Mouse (Mus musculus): ENCODE measurements around the gene Galr3. TPM values are rescaled to one million over a fixed set of nuclear protein-coding genes. Genes with fewer than 3 reads are reported as not detected.
"Not testable (repeated sequence)": the region's sequence is repeated elsewhere in the genome, so short reads cannot be mapped to it uniquely, and the experiment has no call there.

Galr3 gene
- polyA plus RNA-seq, 1 experiment, result not detected

- TF ChIP-seq POLR2A (IDR thresholded peaks at IDR 0.05; ENCODE audit: borderline replicate concordance, low read depth, low read length) (no peak), CTCF (IDR thresholded peaks at IDR 0.05; ENCODE audit: low read depth, low read length) (no peak)
- Histone ChIP-seq H3K4me3 (ENCODE audit: insufficient read depth, low read length) (no peak overlapping the region), H3K4me1 (ENCODE audit: control insufficient read depth, insufficient read depth, low read length) (no peaks in the 10 kb centered on the region), H3K27ac (ENCODE audit: insufficient read depth, low read depth, low read length) (no peak overlapping the region)
These were observed 36.1 kb upstream of the Galr3 start for GRCm38 (mm10) chr15:79005581-79005980.

- H3K4me1 ChIP-seq (ENCODE audit: control insufficient read depth, insufficient read depth, low read length), result no peaks in the 10 kb centered on the region
These were observed 35.0 kb upstream of the Galr3 start for GRCm38 (mm10) chr15:79006638-79007037.

GRCm38 (mm10) chr15:79007059-79007458, 34.6 kb upstream of the Galr3 start:
- Histone ChIP-seq H3K4me1 (ENCODE audit: control insufficient read depth, insufficient read depth, low read length) (no peaks in the 10 kb centered on the region), H3K27ac (ENCODE audit: insufficient read depth, low read depth, low read length) (no peak overlapping the region), H3K4me3 (ENCODE audit: insufficient read depth, low read length) (no peak overlapping the region)
- TF ChIP-seq CTCF (IDR thresholded peaks at IDR 0.05; ENCODE audit: low read depth, low read length) (no peak), POLR2A (IDR thresholded peaks at IDR 0.05; ENCODE audit: borderline replicate concordance, low read depth, low read length) (no peak)

More at GRCm38 (mm10) chr15:79006638-79007037, 35.0 kb upstream of the Galr3 start:
- TF ChIP-seq CTCF (IDR thresholded peaks at IDR 0.05; ENCODE audit: low read depth, low read length) (no peak), POLR2A (IDR thresholded peaks at IDR 0.05; ENCODE audit: borderline replicate concordance, low read depth, low read length) (no peak)
- Histone ChIP-seq H3K27ac (ENCODE audit: insufficient read depth, low read depth, low read length) (no peak overlapping the region), H3K4me3 (ENCODE audit: insufficient read depth, low read length) (no peak overlapping the region)

DNA sequence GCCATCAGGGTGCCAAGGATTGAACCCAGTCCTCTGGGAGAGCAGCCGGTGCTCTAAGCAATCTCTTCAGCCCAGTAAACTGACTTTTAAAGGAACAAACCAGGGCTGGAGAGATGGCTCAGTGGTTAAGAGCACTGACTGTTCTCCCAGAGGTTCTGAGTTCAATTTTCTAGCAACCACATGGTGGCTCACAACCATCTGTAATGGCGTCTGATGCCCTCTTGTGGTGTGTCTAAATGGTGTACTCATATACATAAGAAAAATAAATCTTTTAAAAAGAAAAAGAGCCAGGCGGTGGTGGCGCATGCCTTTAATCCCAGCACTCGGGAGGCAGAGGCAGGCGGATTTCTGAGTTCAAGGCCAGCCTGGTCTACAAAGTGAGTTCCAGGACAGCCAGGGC, 33.8 kb upstream of the Galr3 start:
- H3K27ac ChIP-seq (ENCODE audit: insufficient read depth, low read depth, low read length); H3K4me1 ChIP-seq (ENCODE audit: control insufficient read depth, insufficient read depth, low read length); H3K4me3 ChIP-seq (ENCODE audit: insufficient read depth, low read length): not testable (repeated sequence)

GRCm38 (mm10) chr15:79009734-79010133, 32.0 kb upstream of the Galr3 start:
- H3K4me1 ChIP-seq (ENCODE audit: control insufficient read depth, insufficient read depth, low read length), result no peaks in the 10 kb centered on the region
- TF ChIP-seq CTCF (IDR thresholded peaks at IDR 0.05; ENCODE audit: low read depth, low read length) (no peak), POLR2A (IDR thresholded peaks at IDR 0.05; ENCODE audit: borderline replicate concordance, low read depth, low read length) (no peak)

DNA sequence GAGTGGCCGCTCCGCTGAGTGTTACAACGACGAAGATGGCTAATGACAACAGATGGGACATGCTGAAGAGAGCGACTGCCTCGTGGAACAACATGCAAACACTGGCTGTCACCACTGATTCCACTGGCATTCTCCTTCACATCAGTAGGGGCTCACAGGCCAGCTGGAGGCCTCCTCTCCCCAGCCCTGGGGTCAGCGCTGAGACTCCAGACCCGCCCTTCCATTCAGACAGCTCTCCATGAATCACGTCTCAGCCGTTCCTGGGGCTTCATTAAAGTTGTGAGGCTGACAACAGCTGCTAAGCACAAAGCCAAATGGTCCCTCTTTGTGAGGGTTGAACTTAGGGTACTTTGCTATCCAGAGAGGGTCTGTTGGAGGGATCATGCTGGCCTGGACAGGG, 30.1 kb upstream of the Galr3 start:
- TF ChIP-seq POLR2A (IDR thresholded peaks at IDR 0.05; ENCODE audit: borderline replicate concordance, low read depth, low read length) (no peak), CTCF (IDR thresholded peaks at IDR 0.05; ENCODE audit: low read depth, low read length) (no peak)
- Histone ChIP-seq H3K4me1 (ENCODE audit: control insufficient read depth, insufficient read depth, low read length) (no peaks in the 10 kb centered on the region), H3K4me3 (ENCODE audit: insufficient read depth, low read length) (no peak overlapping the region), H3K27ac (ENCODE audit: insufficient read depth, low read depth, low read length) (no peak overlapping the region)

More at GRCm38 (mm10) chr15:79009734-79010133, 32.0 kb upstream of the Galr3 start:
- H3K4me3 ChIP-seq (ENCODE audit: insufficient read depth, low read length), result no peak overlapping the region
- no peak overlapping the region for H3K27ac ChIP-seq (ENCODE audit: insufficient read depth, low read depth, low read length)

- H3K4me1 ChIP-seq (ENCODE audit: control insufficient read depth, insufficient read depth, low read length), result no peaks in the 10 kb centered on the region
- TF ChIP-seq CTCF (IDR thresholded peaks at IDR 0.05; ENCODE audit: low read depth, low read length), result no peak
- TF ChIP-seq POLR2A (IDR thresholded peaks at IDR 0.05; ENCODE audit: borderline replicate concordance, low read depth, low read length), result no peak
- H3K27ac ChIP-seq (ENCODE audit: insufficient read depth, low read depth, low read length), result no peak overlapping the region
- H3K4me3 ChIP-seq (ENCODE audit: insufficient read depth, low read length), result no peak overlapping the region
These were observed 28.3 kb upstream of the Galr3 start for GRCm38 (mm10) chr15:79013382-79013781.

- no peak overlapping the region for H3K27ac ChIP-seq (ENCODE audit: insufficient read depth, low read depth, low read length)
- no peak overlapping the region for H3K4me3 ChIP-seq (ENCODE audit: insufficient read depth, low read length)
- TF ChIP-seq POLR2A (IDR thresholded peaks at IDR 0.05; ENCODE audit: borderline replicate concordance, low read depth, low read length) (no peak), CTCF (IDR thresholded peaks at IDR 0.05; ENCODE audit: low read depth, low read length) (no peak)
- no peaks in the 10 kb centered on the region for H3K4me1 ChIP-seq (ENCODE audit: control insufficient read depth, insufficient read depth, low read length)
These were observed 23.5 kb upstream of the Galr3 start for GRCm38 (mm10) chr15:79018191-79018590.

DNA sequence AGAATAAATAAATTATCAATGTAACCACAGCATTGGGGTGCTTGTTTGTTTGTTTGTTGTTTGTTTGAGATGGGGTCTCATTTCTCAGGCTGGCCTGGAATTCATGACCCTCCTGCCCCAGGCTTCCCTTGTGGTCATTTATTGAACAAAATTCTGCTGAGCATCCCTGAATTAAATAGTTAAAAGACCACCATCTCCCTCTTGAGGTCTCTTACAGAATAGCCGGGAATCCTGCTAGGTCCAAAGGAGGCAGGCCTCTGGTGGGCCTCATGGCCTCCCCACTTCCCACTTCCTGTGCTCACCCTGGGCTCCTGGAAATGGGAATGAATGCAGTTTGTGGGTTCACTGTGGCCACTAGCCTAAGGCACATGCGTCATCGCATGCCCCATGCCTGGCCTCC, 22.8 kb upstream of the Galr3 start:
- Histone ChIP-seq H3K27ac (ENCODE audit: insufficient read depth, low read depth, low read length) (no peak overlapping the region), H3K4me3 (ENCODE audit: insufficient read depth, low read length) (no peak overlapping the region)

DNA sequence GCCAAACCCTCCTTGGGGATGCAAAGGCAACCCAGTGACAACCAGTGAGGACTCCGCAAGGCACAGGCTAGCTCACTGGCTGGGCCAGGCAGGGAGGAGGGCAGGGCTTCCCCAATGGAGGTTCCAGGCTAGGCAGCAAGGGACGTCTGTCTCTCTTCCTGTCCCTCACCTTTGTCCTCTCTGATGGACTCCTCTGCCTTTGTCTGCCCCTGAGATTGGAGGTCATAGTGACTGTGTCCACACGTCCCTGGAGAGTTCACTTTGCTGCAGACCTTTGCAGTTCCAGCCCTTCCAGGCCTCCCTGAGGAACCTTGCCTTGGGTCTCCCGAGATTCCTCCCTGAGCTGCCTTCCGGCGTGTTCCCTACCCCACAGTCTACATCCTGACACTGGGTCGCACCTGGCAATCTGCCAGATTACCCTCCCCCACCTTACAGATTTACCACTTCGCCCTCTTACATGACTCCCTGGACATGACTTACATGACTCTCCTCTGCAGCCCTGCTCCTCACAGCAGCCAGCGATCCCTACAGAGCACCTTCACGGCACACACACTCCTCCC, 18.9 kb upstream of the Galr3 start:
- peaks cover 3% of the 10 kb centered on the region; the same call in 1 of the 2 replicates for H3K4me1 ChIP-seq (ENCODE audit: control insufficient read depth, insufficient read depth, low read length)
- no peak for TF ChIP-seq POLR2A (IDR thresholded peaks at IDR 0.05; ENCODE audit: borderline replicate concordance, low read depth, low read length)
- TF ChIP-seq CTCF (IDR thresholded peaks at IDR 0.05; ENCODE audit: low read depth, low read length), result no peak

More for the DNA sequence above, 22.8 kb upstream of the Galr3 start:
- no peaks in the 10 kb centered on the region for H3K4me1 ChIP-seq (ENCODE audit: control insufficient read depth, insufficient read depth, low read length)
- TF ChIP-seq CTCF (IDR thresholded peaks at IDR 0.05; ENCODE audit: low read depth, low read length) (no peak), POLR2A (IDR thresholded peaks at IDR 0.05; ENCODE audit: borderline replicate concordance, low read depth, low read length) (no peak)

DNA sequence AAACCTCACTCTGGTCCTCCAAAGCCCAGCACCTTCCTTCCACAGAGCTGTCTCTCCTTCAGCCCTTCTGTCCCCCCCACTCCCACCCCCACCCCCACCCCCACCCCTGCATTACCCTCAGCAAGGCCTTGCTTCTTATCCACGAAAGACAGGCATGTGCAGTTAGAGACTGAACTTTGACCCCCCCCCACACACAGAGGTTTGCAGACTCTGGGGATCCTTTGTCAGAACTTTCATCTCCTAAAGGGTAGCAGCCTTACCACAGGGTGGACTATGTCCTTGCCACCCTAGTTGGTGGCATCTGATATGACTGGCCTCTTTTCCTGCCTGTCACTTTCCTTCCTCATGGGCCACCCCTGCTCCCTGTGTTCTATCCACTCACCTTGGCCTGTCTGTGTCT, 18.3 kb upstream of the Galr3 start:
- Histone ChIP-seq H3K27ac (ENCODE audit: insufficient read depth, low read depth, low read length) (no peak overlapping the region), H3K4me3 (ENCODE audit: insufficient read depth, low read length) (no peak overlapping the region), H3K4me1 (ENCODE audit: control insufficient read depth, insufficient read depth, low read length) (peaks cover 3% of the 10 kb centered on the region; the same call in 1 of the 2 replicates)
- no peak for TF ChIP-seq POLR2A (IDR thresholded peaks at IDR 0.05; ENCODE audit: borderline replicate concordance, low read depth, low read length)
- TF ChIP-seq CTCF (IDR thresholded peaks at IDR 0.05; ENCODE audit: low read depth, low read length), result no peak

More for the DNA sequence above, 18.9 kb upstream of the Galr3 start:
- Histone ChIP-seq H3K27ac (ENCODE audit: insufficient read depth, low read depth, low read length) (no peak overlapping the region), H3K4me3 (ENCODE audit: insufficient read depth, low read length) (no peak overlapping the region)

Measured in bone marrow macrophage, adult 2 months (primary cell).